Mouse (Mus musculus) kidney, embryonic 14.5 days (tissue): ENCODE results near the gene Ccdc60. TPM values are rescaled to one million over a fixed set of nuclear protein-coding genes. Genes with fewer than 3 reads are reported as not detected.

Experiments
- ATAC-seq: fragments of 200-750 bp; cut with Nextera tagmentation; 2 replicates; pipeline ENCODE4 v1.8.0; 2017; ENCODE audit warnings: moderate number of reproducible peaks, mild to moderate bottlenecking, moderate TSS enrichment, moderate library complexity; ENCODE audit not compliant: low FRiP score, low TSS enrichment
- H3K27ac ChIP-seq: fragments of 300-500 bp; sonication (generic); 2 replicates; pipeline ENCODE4 v1.5.1; 2014; ENCODE audit warnings: low read depth, mild to moderate bottlenecking, low read length, moderate library complexity, mixed read lengths
- H3K27me3 ChIP-seq: fragments of 300-500 bp; sonication (generic); 2 replicates; pipeline ENCODE4 v1.6.1; 2014; ENCODE audit warnings: mild to moderate bottlenecking, low read length; ENCODE audit not compliant: control insufficient read depth, insufficient read depth
- H3K36me3 ChIP-seq: fragments of 300-500 bp; sonication (generic); 2 replicates; pipeline ENCODE4 v1.6.1; 2014; ENCODE audit warnings: low read length, mixed read lengths; ENCODE audit not compliant: control insufficient read depth, insufficient read depth
- H3K4me1 ChIP-seq: fragments of 300-500 bp; sonication (generic); 2 replicates; pipeline ENCODE4 v1.6.1; 2014; ENCODE audit warnings: low read length, mixed read lengths; ENCODE audit not compliant: control insufficient read depth, insufficient read depth
- H3K4me2 ChIP-seq: fragments of 300-500 bp; sonication (generic); replicated peaks from 2 replicates; pipeline ENCODE4 v1.6.1; 2014; ENCODE audit warnings: low read depth, mild to moderate bottlenecking, low read length
- H3K4me3 ChIP-seq: fragments of 300-500 bp; sonication (generic); 2 replicates; pipeline ENCODE4 v1.5.1; 2014; ENCODE audit warnings: mild to moderate bottlenecking, low read length
- H3K9ac ChIP-seq: fragments of 300-500 bp; sonication (generic); 2 replicates; pipeline ENCODE4 v1.6.1; 2014; ENCODE audit warnings: low read depth, mild to moderate bottlenecking, low read length, moderate library complexity
- H3K9me3 ChIP-seq: fragments of 300-500 bp; sonication (generic); 2 replicates; pipeline ENCODE4 v1.6.1; 2016; ENCODE audit warnings: low read length; ENCODE audit not compliant: control insufficient read depth
- WGBS: fragments of 180-500 bp; shearing (Covaris S2); extraction: QIAGEN DNeasy Blood & Tissue Kit; methylation state at CpG from one replicate; pipeline ENCODE4 v1.1.7; 2014; 5-methylcytosine and 5-hydroxymethylcytosine counted together
- polyA plus RNA-seq: library from polyadenylated mRNA; unstranded; fragments of >200 nt; fragmentation: Nextera tagmentation; extraction: Ambion mirVana; gene quantifications from 2 replicates; pipeline ENCODE4 v1.2.1, GENCODE M21; 2014

Ccdc60 gene
- polyA plus RNA-seq, 1 experiment from 2014 or later, result 0.55 TPM

DNA sequence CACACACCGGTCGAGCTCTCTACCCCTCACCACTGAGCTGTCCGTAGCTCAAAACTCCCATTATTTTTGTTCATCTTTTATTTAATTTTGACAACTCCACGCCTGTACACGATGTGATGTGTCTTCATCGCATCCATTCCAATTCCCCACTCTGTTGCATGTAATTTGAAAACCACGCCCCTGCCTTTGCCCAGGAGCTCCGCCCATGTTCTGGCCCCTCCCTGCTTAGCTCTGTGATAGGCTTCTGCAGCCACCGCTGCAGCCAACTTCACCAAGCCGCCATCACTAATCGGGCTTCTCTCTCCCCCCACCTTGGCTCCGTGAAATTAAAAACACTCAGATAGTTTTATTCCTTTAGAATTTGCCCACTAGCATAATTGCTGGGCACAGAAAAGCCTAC is 144.1 kb downstream of the Ccdc60 start:
- H3K27ac ChIP-seq, result no peak overlapping the region
- no peak overlapping the region for H3K9ac ChIP-seq
- no peaks in the 10 kb centered on the region for H3K36me3 ChIP-seq
- WGBS, result 71% methylated on average over 12 of the region's 12 CpGs
- no peak overlapping the region for H3K4me3 ChIP-seq
- H3K4me2 ChIP-seq, result no peak overlapping the region
- ATAC-seq, result no peak
- no peaks in the 10 kb centered on the region for H3K4me1 ChIP-seq
- no peaks in the 10 kb centered on the region for H3K9me3 ChIP-seq
- no peaks in the 10 kb centered on the region for H3K27me3 ChIP-seq

DNA sequence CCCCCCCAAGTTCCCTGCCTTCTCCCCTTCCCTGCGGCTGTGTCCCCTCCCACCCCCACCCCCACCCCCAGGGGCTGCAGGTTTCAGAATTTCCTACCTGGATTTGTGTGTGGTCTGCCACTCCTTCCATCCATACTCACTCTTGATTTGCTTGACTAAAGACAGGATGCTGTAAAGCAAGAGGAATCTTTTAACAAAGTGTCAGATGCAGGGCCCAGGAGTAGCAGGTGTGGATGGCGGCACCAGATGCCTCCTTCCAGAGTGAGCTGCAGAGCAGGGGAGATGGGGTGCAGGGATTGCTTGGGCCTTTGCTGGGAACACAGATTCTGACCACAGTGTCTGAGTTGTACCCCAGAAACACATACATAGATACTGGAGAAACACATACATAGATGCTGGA is 148.1 kb downstream of the Ccdc60 start:
- no peak overlapping the region for H3K4me2 ChIP-seq
- no peak for ATAC-seq
- no peak overlapping the region for H3K9ac ChIP-seq
- no peak overlapping the region for H3K27ac ChIP-seq
- no peaks in the 10 kb centered on the region for H3K4me1 ChIP-seq
- no peaks in the 10 kb centered on the region for H3K36me3 ChIP-seq
- 26% methylated on average over 1 of the region's 2 CpGs for WGBS
- H3K9me3 ChIP-seq, result no peaks in the 10 kb centered on the region
- H3K4me3 ChIP-seq, result no peak overlapping the region
- H3K27me3 ChIP-seq, result no peaks in the 10 kb centered on the region

DNA sequence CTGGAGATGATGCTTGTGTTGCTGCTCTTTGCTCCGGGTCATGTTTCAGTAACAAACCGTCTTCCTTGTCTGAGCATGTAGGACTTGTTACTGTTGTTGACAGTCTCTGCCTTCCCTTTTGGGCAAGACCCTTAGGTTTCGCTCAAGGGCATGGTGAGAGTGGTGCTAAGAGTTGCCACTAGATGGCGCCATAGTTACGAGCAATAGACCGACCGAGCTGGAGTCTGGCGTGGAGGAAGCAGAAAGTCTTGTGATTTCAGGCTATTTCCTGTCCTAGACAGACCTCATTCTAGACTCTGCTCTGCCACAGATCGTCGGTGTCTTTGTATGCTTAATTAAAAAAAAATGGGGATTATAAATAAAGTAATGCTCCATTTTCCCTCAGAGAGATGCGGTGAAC is 165.4 kb downstream of the Ccdc60 start:
- 9% methylated on average over 11 of the region's 11 CpGs for WGBS

DNA sequence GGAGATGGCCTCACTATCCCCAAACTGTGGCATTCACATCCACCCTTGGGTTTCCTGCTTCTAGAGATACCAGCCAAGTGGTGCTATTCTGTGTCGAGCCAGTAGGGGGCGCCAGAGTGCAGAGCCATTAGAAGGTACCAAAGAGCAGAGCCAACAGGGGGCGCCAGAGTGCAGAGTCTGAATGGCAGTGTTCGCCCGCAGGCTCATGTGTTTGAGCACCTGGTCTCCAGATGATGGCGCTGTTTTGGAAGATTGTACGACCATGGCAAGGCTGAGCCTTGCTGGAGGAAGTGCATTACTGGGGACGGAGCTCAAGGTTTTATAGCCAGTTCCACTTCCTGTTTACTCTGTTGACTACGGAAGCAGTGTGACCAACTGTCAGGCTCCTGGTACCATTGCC is 172.2 kb downstream of the Ccdc60 start:
- H3K9ac ChIP-seq, result no peak overlapping the region
- no peaks in the 10 kb centered on the region for H3K36me3 ChIP-seq
- H3K4me3 ChIP-seq, result no peak overlapping the region
- 49% methylated on average over 9 of the region's 9 CpGs for whole genome bisulfite sequencing
- H3K27ac ChIP-seq, result no peak overlapping the region
- no peak overlapping the region for H3K4me2 ChIP-seq
- no peaks in the 10 kb centered on the region for H3K4me1 ChIP-seq
- ATAC-seq, result no peak
- no peaks in the 10 kb centered on the region for H3K9me3 ChIP-seq
- no peaks in the 10 kb centered on the region for H3K27me3 ChIP-seq

More for the DNA sequence above, 165.4 kb downstream of the Ccdc60 start:
- no peaks in the 10 kb centered on the region for H3K27me3 ChIP-seq
- no peak overlapping the region for H3K9ac ChIP-seq
- no peaks in the 10 kb centered on the region for H3K4me1 ChIP-seq
- H3K9me3 ChIP-seq, result no peaks in the 10 kb centered on the region
- ATAC-seq, result no peak
- H3K27ac ChIP-seq, result no peak overlapping the region
- H3K4me2 ChIP-seq, result no peak overlapping the region
- no peak overlapping the region for H3K4me3 ChIP-seq
- H3K36me3 ChIP-seq, result no peaks in the 10 kb centered on the region

GRCm38 (mm10) chr5:116116110-116116509 is 172.7 kb downstream of the Ccdc60 start:
- ATAC-seq, result no peak
- H3K9me3 ChIP-seq, result no peaks in the 10 kb centered on the region
- H3K36me3 ChIP-seq, result no peaks in the 10 kb centered on the region
- no peaks in the 10 kb centered on the region for H3K27me3 ChIP-seq
- no peak overlapping the region for H3K9ac ChIP-seq
- no peaks in the 10 kb centered on the region for H3K4me1 ChIP-seq
- no peak overlapping the region for H3K27ac ChIP-seq
- H3K4me3 ChIP-seq, result no peak overlapping the region
- WGBS, result 44% methylated on average over 4 of the region's 4 CpGs
- no peak overlapping the region for H3K4me2 ChIP-seq

GRCm38 (mm10) chr5:116115071-116115834 is 173.5 kb downstream of the Ccdc60 start:
- H3K27ac ChIP-seq, result no peak overlapping the region
- no peak overlapping the region for H3K9ac ChIP-seq
- no peak overlapping the region for H3K4me3 ChIP-seq
- H3K36me3 ChIP-seq, result no peaks in the 10 kb centered on the region
- H3K4me1 ChIP-seq, result no peaks in the 10 kb centered on the region
- no peaks in the 10 kb centered on the region for H3K27me3 ChIP-seq
- H3K4me2 ChIP-seq, result no peak overlapping the region
- no peak for ATAC-seq
- WGBS, result 64% methylated on average over 14 of the region's 14 CpGs
- H3K9me3 ChIP-seq, result no peaks in the 10 kb centered on the region

- Histone ChIP-seq H3K9ac (no peak overlapping the region), H3K36me3 (no peaks in the 10 kb centered on the region), H3K27me3 (no peaks in the 10 kb centered on the region), H3K4me2 (no peak overlapping the region), H3K27ac (no peak overlapping the region), H3K4me1 (no peaks in the 10 kb centered on the region), H3K4me3 (no peak overlapping the region), H3K9me3 (no peaks in the 10 kb centered on the region)
- ATAC-seq, result no peak
- WGBS, result 90% methylated on average over 10 of the region's 10 CpGs
Measured at GRCm38 (mm10) chr5:116108651-116109050, 180.1 kb downstream of the Ccdc60 start.

GRCm38 (mm10) chr5:116084231-116084630 is 204.6 kb downstream of the Ccdc60 start:
- Histone ChIP-seq H3K4me2 (no peak overlapping the region), H3K36me3 (no peaks in the 10 kb centered on the region), H3K9ac (no peak overlapping the region), H3K27me3 (peaks cover 20% of the 10 kb centered on the region), H3K4me1 (no peaks in the 10 kb centered on the region), H3K27ac (no peak overlapping the region), H3K9me3 (no peaks in the 10 kb centered on the region), H3K4me3 (no peak overlapping the region)
- 91% methylated on average over 6 of the region's 6 CpGs for WGBS
- no peak for ATAC-seq

- no peak within 1 kb of the TSS for H3K9ac ChIP-seq
- H3K27ac ChIP-seq, result no peak within 1 kb of the TSS
- no peak for ATAC-seq
- no peak within 1 kb of the TSS for H3K4me2 ChIP-seq
- H3K27me3 ChIP-seq, result peaks cover 20% of the 10 kb centered on the region
- 14% methylated on average over 17 of the region's 17 CpGs for WGBS
- no peak within 1 kb of the TSS for H3K4me3 ChIP-seq
- H3K4me1 ChIP-seq, result no peaks in the 10 kb centered on the region
- no peaks in the 10 kb centered on the region for H3K9me3 ChIP-seq
- no peaks in the 10 kb centered on the region for H3K36me3 ChIP-seq
Measured at GRCm38 (mm10) chr5:116083081-116083480, 205.7 kb downstream of the Ccdc60 start, which contains the start of gene Tmem233. TSS of gene Tmem233 (minus strand) at chr5:116083244.
